Mouse (Mus musculus): Measurements from ENCODE around the gene Pomc. TPM values are rescaled to one million over a fixed set of nuclear protein-coding genes. Genes with fewer than 3 reads are reported as not detected.
"Not testable (repeated sequence)": the region's sequence is repeated elsewhere in the genome, so short reads cannot be mapped to it uniquely, and the experiment has no call there.

The Pomc gene
- total and polyA plus RNA-seq, 3 experiments: 0.36 to 0.50 (median 0.37) TPM

GRCm38 (mm10) chr12:3956351-3956750 is 1.6 kb downstream of the Pomc start:
- TF ChIP-seq POLR2A (IDR thresholded peaks at IDR 0.05; ENCODE audit: insufficient read depth, low read depth, low read length): no peak
- peak; percentile 47 for TF ChIP-seq CTCF (IDR thresholded peaks at IDR 0.05)
- no peak overlapping the region for H3K4me3 ChIP-seq
- intact Hi-C loops (cut with DNase I): no loop called here
- no peak for DNase-seq
- no peaks in the 10 kb centered on the region for H3K36me3 ChIP-seq (ENCODE audit: control insufficient read depth, insufficient read depth, low read length)
- no peak overlapping the region for H3K9ac ChIP-seq (ENCODE audit: low read depth, low read length)
- H3K27ac ChIP-seq: no peak overlapping the region
- no peaks in the 10 kb centered on the region for H3K79me2 ChIP-seq (replicated peaks; ENCODE audit: control insufficient read depth, insufficient read depth, low read length)
- 13% methylated on average over 3 of the region's 3 CpGs for WGBS
- peaks cover 2% of the 10 kb centered on the region for H3K4me1 ChIP-seq (ENCODE audit: control insufficient read depth, insufficient read depth, low read length)
- H3K27me3 ChIP-seq (ENCODE audit: control insufficient read depth, insufficient read depth, low read length): peaks cover 2% of the 10 kb centered on the region; the same call in 1 of the 2 replicates

- H3K36me3 ChIP-seq (ENCODE audit: control insufficient read depth, insufficient read depth, low read length): no peaks in the 10 kb centered on the region
- WGBS: 2% methylated on average over 53 of the region's 53 CpGs
- H3K4me1 ChIP-seq (ENCODE audit: control insufficient read depth, insufficient read depth, low read length): peaks cover 2% of the 10 kb centered on the region
- H3K79me2 ChIP-seq (replicated peaks; ENCODE audit: control insufficient read depth, insufficient read depth, low read length): no peaks in the 10 kb centered on the region
- no peak for TF ChIP-seq CTCF (IDR thresholded peaks at IDR 0.05)
- TF ChIP-seq EP300 (IDR thresholded peaks at IDR 0.05; ENCODE audit: insufficient read depth, low read depth, low read length): peak; percentile 92; the same call in 1 of the 2 replicates
- peak; percentile 92 for TF ChIP-seq POLR2A (IDR thresholded peaks at IDR 0.05; ENCODE audit: insufficient read depth, low read depth, low read length)
- H3K27ac ChIP-seq: peak overlapping the region; percentile 95
- peak overlapping the region; percentile 78 for H3K9ac ChIP-seq (ENCODE audit: low read depth, low read length)
- intact Hi-C loops (cut with DNase I): loop anchor here (2.0 kb wide), 1 partner anchor 21 kb away; no protein-coding TSS in a partner anchor
- no peaks in the 10 kb centered on the region for H3K27me3 ChIP-seq (ENCODE audit: control insufficient read depth, insufficient read depth, low read length)
- peak; percentile 92 to 93 for DNase-seq
- peak overlapping the region; percentile 58 for H3K4me3 ChIP-seq
These were observed 5.2 kb downstream of the Pomc start for GRCm38 (mm10) chr12:3959791-3960543.

GRCm38 (mm10) chr12:3960553-3960952 is 5.8 kb downstream of the Pomc start:
- peak in 1 of 2 experiments; percentile 24 for DNase-seq
- Histone ChIP-seq H3K27ac (peak overlapping the region; percentile 95), H3K36me3 (ENCODE audit: control insufficient read depth, insufficient read depth, low read length) (no peaks in the 10 kb centered on the region), H3K4me3 (peak overlapping the region; percentile 58), H3K79me2 (replicated peaks; ENCODE audit: control insufficient read depth, insufficient read depth, low read length) (no peaks in the 10 kb centered on the region), H3K27me3 (ENCODE audit: control insufficient read depth, insufficient read depth, low read length) (no peaks in the 10 kb centered on the region), H3K4me1 (ENCODE audit: control insufficient read depth, insufficient read depth, low read length) (peaks cover 2% of the 10 kb centered on the region), H3K9ac (ENCODE audit: low read depth, low read length) (peak overlapping the region; percentile 78; the same call in 1 of the 2 replicates)
- 43% methylated on average over 4 of the region's 4 CpGs for WGBS
- no peak for TF ChIP-seq EP300 (IDR thresholded peaks at IDR 0.05; ENCODE audit: insufficient read depth, low read depth, low read length)
- peak; percentile 44 for TF ChIP-seq CTCF (IDR thresholded peaks at IDR 0.05)
- intact Hi-C loops (cut with DNase I): loop anchor here (2.0 kb wide), 1 partner anchor 20 kb away; no protein-coding TSS in a partner anchor

- Histone ChIP-seq H3K36me3 (ENCODE audit: control insufficient read depth, insufficient read depth, low read length) (no peaks in the 10 kb centered on the region), H3K27me3 (ENCODE audit: control insufficient read depth, insufficient read depth, low read length) (no peaks in the 10 kb centered on the region), H3K4me1 (ENCODE audit: control insufficient read depth, insufficient read depth, low read length) (no peaks in the 10 kb centered on the region), H3K79me2 (replicated peaks; ENCODE audit: control insufficient read depth, insufficient read depth, low read length) (no peaks in the 10 kb centered on the region), H3K27ac (no peak overlapping the region), H3K4me3 (no peak overlapping the region), H3K9ac (ENCODE audit: low read depth, low read length) (no peak overlapping the region)
- TF ChIP-seq POLR2A (IDR thresholded peaks at IDR 0.05; ENCODE audit: insufficient read depth, low read depth, low read length) (no peak), EP300 (IDR thresholded peaks at IDR 0.05; ENCODE audit: insufficient read depth, low read depth, low read length) (no peak), CTCF (IDR thresholded peaks at IDR 0.05) (no peak)
- DNase-seq: no peak
- intact Hi-C loops (cut with DNase I): no loop called here
- 92% methylated on average over 4 of the region's 4 CpGs for WGBS
These were observed 12.4 kb downstream of the Pomc start for GRCm38 (mm10) chr12:3967196-3967595.

- TF ChIP-seq POLR2A (IDR thresholded peaks at IDR 0.05; ENCODE audit: insufficient read depth, low read depth, low read length) (no peak), EP300 (IDR thresholded peaks at IDR 0.05; ENCODE audit: insufficient read depth, low read depth, low read length) (no peak), CTCF (IDR thresholded peaks at IDR 0.05) (no peak)
- Histone ChIP-seq H3K27me3 (ENCODE audit: control insufficient read depth, insufficient read depth, low read length) (no peaks in the 10 kb centered on the region), H3K4me1 (ENCODE audit: control insufficient read depth, insufficient read depth, low read length) (no peaks in the 10 kb centered on the region), H3K4me3 (no peak overlapping the region), H3K36me3 (ENCODE audit: control insufficient read depth, insufficient read depth, low read length) (no peaks in the 10 kb centered on the region), H3K27ac (no peak overlapping the region), H3K79me2 (replicated peaks; ENCODE audit: control insufficient read depth, insufficient read depth, low read length) (no peaks in the 10 kb centered on the region), H3K9ac (ENCODE audit: low read depth, low read length) (no peak overlapping the region)
- DNase-seq: no peak
- 72% methylated on average over 9 of the region's 9 CpGs for WGBS
- intact Hi-C loops (cut with DNase I): no loop called here
These were observed 13.6 kb downstream of the Pomc start for GRCm38 (mm10) chr12:3968380-3968779.

GRCm38 (mm10) chr12:3973169-3973568 is 18.4 kb downstream of the Pomc start:
- H3K27me3 ChIP-seq (ENCODE audit: control insufficient read depth, insufficient read depth, low read length); H3K4me1 ChIP-seq (ENCODE audit: control insufficient read depth, insufficient read depth, low read length); DNase-seq; intact Hi-C loops (cut with DNase I); H3K79me2 ChIP-seq (replicated peaks; ENCODE audit: control insufficient read depth, insufficient read depth, low read length); H3K27ac ChIP-seq; H3K36me3 ChIP-seq (ENCODE audit: control insufficient read depth, insufficient read depth, low read length); H3K9ac ChIP-seq (ENCODE audit: low read depth, low read length); H3K4me3 ChIP-seq: not testable (repeated sequence)
- WGBS: 89% methylated on average over 6 of the region's 6 CpGs
